Mouse (Mus musculus) small intestine, adult 2 months (tissue): ENCODE results near the gene Pgap1. TPM values are rescaled to one million over a fixed set of nuclear protein-coding genes. Genes with fewer than 3 reads are reported as not detected.

Experiments
- H3K27ac ChIP-seq: fragments of 200-500 bp; 2 replicates; pipeline ENCODE4 v1.5.1; 2012; ENCODE audit warnings: low read depth, low read length, control low read depth, inconsistent platforms; ENCODE audit not compliant: insufficient read depth
- H3K27me3 ChIP-seq: fragments of 200-500 bp; 2 replicates; pipeline ENCODE4 v1.6.1; 2012; ENCODE audit warnings: mild to moderate bottlenecking, moderate library complexity, low read length, inconsistent platforms; ENCODE audit not compliant: control insufficient read depth, insufficient read depth
- H3K36me3 ChIP-seq: fragments of 200-500 bp; 2 replicates; pipeline ENCODE4 v1.6.1; 2012; ENCODE audit warnings: mild to moderate bottlenecking, low read length, control low read depth, inconsistent platforms; ENCODE audit not compliant: control insufficient read depth, insufficient read depth
- H3K4me1 ChIP-seq: fragments of 200-500 bp; 2 replicates; pipeline ENCODE4 v1.6.1; 2012; ENCODE audit warnings: low read length, inconsistent platforms, mixed read lengths; ENCODE audit not compliant: control insufficient read depth, insufficient read depth, insufficient read length
- H3K4me3 ChIP-seq: fragments of 200-500 bp; 2 replicates; pipeline ENCODE4 v1.5.1; 2012; ENCODE audit warnings: low read depth, mild to moderate bottlenecking, control low read depth, inconsistent platforms, low read length, moderate library complexity
- CTCF ChIP-seq: fragments of 200-500 bp; IDR thresholded peaks from 2 replicates; pipeline ENCODE4 v1.5.1; 2012; ENCODE audit warnings: low read depth, mild to moderate bottlenecking, control low read depth, inconsistent platforms, low read length, moderate library complexity, mixed read lengths; ENCODE audit not compliant: insufficient replicate concordance, insufficient read length; ENCODE audit errors: extremely low read depth
- POLR2A ChIP-seq: fragments of 200-500 bp; IDR thresholded peaks from 2 replicates; pipeline ENCODE4 v1.6.1; 2012; ENCODE audit warnings: low read depth, mild to moderate bottlenecking, control low read depth, inconsistent platforms, low read length, moderate library complexity
- WGBS: fragments of 180-500 bp; shearing (Covaris S2); methylation state at CpG from one replicate; pipeline ENCODE4 v1.1.7; 2018; 5-methylcytosine and 5-hydroxymethylcytosine counted together
- polyA plus RNA-seq: library from polyadenylated mRNA; depleted of rRNA; stranded (reverse); fragments of >200 nt; gene quantifications from 2 replicates; pipeline ENCODE4 v1.2.3, GENCODE M21; 2012

Pgap1 gene
- polyA plus RNA-seq, 1 experiment: 0.61 TPM

DNA sequence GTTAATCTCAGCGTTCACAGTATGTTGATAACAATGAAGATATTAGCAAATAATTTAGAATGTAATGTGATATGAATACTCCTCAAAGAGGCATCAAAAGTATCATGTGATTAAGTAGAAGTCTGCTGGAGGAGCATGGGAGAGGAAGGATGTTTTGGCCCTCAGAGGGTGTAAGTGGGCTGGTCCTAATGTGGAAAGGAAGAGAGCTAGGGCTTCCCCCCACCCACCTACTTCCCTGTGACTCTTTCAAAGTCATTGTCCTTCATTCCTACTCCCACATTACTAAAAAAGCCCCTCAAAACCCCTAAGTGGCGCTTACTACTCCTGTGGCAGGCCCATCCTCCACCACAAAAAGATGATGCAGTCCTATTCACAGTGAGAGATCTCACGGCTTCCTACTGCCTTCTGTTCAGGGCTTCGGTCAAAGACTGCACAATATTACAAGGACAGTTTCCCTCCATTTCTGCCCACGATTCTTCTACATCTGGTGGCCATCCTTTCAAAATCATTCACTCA, 37.4 kb downstream of the Pgap1 start:
- Histone ChIP-seq H3K4me3 (no peak overlapping the region), H3K27ac (no peak overlapping the region), H3K4me1 (no peaks in the 10 kb centered on the region), H3K36me3 (peaks cover 11% of the 10 kb centered on the region), H3K27me3 (no peaks in the 10 kb centered on the region)
- no peak for TF ChIP-seq CTCF
- no peak for TF ChIP-seq POLR2A
- WGBS: 91% methylated on average over 5 of the region's 5 CpGs

- WGBS: 91% methylated on average over 1 of the region's 1 CpGs
- no peak for TF ChIP-seq POLR2A
- TF ChIP-seq CTCF: no peak
- H3K27ac ChIP-seq: no peak overlapping the region
- peaks cover 3% of the 10 kb centered on the region for H3K36me3 ChIP-seq
- H3K4me3 ChIP-seq: no peak overlapping the region
- H3K27me3 ChIP-seq: no peaks in the 10 kb centered on the region
- no peaks in the 10 kb centered on the region for H3K4me1 ChIP-seq
These were observed 43.6 kb downstream of the Pgap1 start for GRCm38 (mm10) chr1:54513836-54514235.

- Histone ChIP-seq H3K36me3 (peaks cover 8% of the 10 kb centered on the region), H3K27ac (no peak overlapping the region), H3K27me3 (no peaks in the 10 kb centered on the region), H3K4me1 (peaks cover 2% of the 10 kb centered on the region; the same call in 1 of the 2 replicates), H3K4me3 (no peak overlapping the region)
- 88% methylated on average over 2 of the region's 2 CpGs for WGBS
- TF ChIP-seq CTCF: no peak
- no peak for TF ChIP-seq POLR2A
These were observed 59.0 kb downstream of the Pgap1 start for GRCm38 (mm10) chr1:54498496-54498895.

- Histone ChIP-seq H3K4me1 (peaks cover 2% of the 10 kb centered on the region; the same call in 1 of the 2 replicates), H3K27me3 (no peaks in the 10 kb centered on the region)
These were observed 61.2 kb downstream of the Pgap1 start for GRCm38 (mm10) chr1:54496254-54496653.

GRCm38 (mm10) chr1:54493496-54493895, 64.0 kb downstream of the Pgap1 start:
- peaks cover 2% of the 10 kb centered on the region; the same call in 1 of the 2 replicates for H3K4me1 ChIP-seq
- no peak overlapping the region for H3K27ac ChIP-seq
- H3K4me3 ChIP-seq: no peak overlapping the region
- TF ChIP-seq POLR2A (no peak), CTCF (no peak)
- no peaks in the 10 kb centered on the region for H3K27me3 ChIP-seq
- peaks cover 13% of the 10 kb centered on the region for H3K36me3 ChIP-seq
- WGBS: 97% methylated on average over 3 of the region's 3 CpGs

More at GRCm38 (mm10) chr1:54496254-54496653, 61.2 kb downstream of the Pgap1 start:
- no peak overlapping the region for H3K4me3 ChIP-seq
- WGBS: 75% methylated on average over 1 of the region's 1 CpGs
- H3K27ac ChIP-seq: no peak overlapping the region
- no peak for TF ChIP-seq POLR2A
- no peak for TF ChIP-seq CTCF
- peaks cover 13% of the 10 kb centered on the region for H3K36me3 ChIP-seq

DNA sequence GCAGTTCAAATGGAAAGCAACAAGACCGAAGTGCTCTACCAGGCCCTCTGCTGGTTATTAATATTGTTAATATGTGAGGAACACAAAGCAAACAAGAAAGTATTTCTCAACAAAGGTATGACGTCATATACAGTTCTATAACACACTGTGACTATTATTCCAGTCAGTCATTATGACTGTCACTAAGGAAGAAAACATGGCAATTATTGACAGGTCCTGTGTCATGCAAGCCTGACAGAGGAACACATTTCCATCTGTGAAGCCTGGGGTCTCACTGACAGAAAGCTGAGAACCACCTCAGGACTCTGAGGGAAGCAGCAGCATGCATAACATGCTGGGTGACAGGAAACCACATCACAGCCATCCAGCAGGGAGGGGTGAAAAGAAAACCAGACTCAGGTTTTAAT, 65.0 kb downstream of the Pgap1 start:
- Histone ChIP-seq H3K36me3 (peaks cover 16% of the 10 kb centered on the region), H3K27ac (no peak overlapping the region), H3K4me1 (peaks cover 2% of the 10 kb centered on the region; the same call in 1 of the 2 replicates), H3K27me3 (no peaks in the 10 kb centered on the region), H3K4me3 (no peak overlapping the region)
- WGBS: 53% methylated on average over 2 of the region's 2 CpGs
- TF ChIP-seq POLR2A: no peak
- TF ChIP-seq CTCF: no peak

DNA sequence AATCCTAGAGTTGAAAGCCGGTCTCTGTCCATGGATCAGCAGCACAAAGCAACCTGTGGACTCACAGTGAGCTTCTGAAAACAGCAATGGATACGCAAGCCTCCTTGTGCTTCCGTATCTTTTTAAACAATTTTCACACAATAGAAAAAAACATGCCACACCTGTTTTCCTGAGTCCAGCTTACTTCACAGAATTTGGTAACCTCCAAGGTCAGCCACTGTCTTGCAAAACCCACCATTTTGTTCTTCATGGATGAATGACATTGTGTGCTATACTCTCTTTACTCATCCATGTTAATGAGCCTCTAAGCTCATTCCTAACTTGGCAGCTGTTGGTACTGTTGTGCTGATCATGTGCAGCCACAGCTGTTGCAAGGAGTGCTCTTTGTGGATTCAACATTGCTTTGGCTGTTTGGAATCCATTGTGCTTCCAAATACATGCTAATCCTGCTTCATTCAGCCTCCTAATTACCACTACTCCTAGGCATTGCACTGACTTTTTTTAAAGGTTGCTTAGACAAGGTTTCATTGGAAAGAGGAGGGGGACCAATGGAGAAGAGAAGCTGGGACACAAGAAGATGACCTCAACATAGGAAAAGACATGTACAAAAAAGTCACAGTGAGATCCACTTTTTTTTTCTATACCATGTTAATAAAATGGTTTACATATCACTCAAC, 72.6 kb downstream of the Pgap1 start:
- Histone ChIP-seq H3K27me3 (no peaks in the 10 kb centered on the region), H3K27ac (no peak overlapping the region), H3K4me3 (no peak overlapping the region), H3K4me1 (no peaks in the 10 kb centered on the region), H3K36me3 (peaks cover 15% of the 10 kb centered on the region)
- WGBS: 94% methylated on average over 3 of the region's 3 CpGs
- TF ChIP-seq CTCF (no peak), POLR2A (no peak)
